Mouse (Mus musculus) liver, embryonic 11.5 days (tissue): ENCODE data around the gene Speg. TPM values are rescaled to one million over a fixed set of nuclear protein-coding genes. Genes with fewer than 3 reads are reported as not detected.

ENCODE experiments used
- ATAC-seq: fragments of 200-750 bp; cut with Nextera tagmentation; replicated peaks from 2 replicates; pipeline ENCODE4 v1.8.0; 2017; ENCODE audit warnings: moderate number of reproducible peaks, mild to moderate bottlenecking, moderate TSS enrichment, moderate library complexity; ENCODE audit not compliant: low FRiP score
- DNase-seq: peaks from one replicate; pipeline ENCODE4 v3.0.0-alpha.2; 2017; ENCODE audit warnings: low spot score
- H3K27ac ChIP-seq: fragments of 300-500 bp; sonication (generic); 2 replicates; pipeline ENCODE4 v1.5.1; 2014; ENCODE audit warnings: mild to moderate bottlenecking, low read depth, low read length, control low read depth
- H3K27me3 ChIP-seq: fragments of 300-500 bp; sonication (generic); replicated peaks from 2 replicates; pipeline ENCODE4 v1.6.1; 2014; ENCODE audit warnings: low read length, mixed read lengths; ENCODE audit not compliant: control insufficient read depth, insufficient read depth
- H3K36me3 ChIP-seq: fragments of 300-500 bp; sonication (generic); 2 replicates; pipeline ENCODE4 v1.6.1; 2014; ENCODE audit warnings: mild to moderate bottlenecking, low read length, moderate library complexity, mixed read lengths; ENCODE audit not compliant: control insufficient read depth, insufficient read depth
- H3K4me1 ChIP-seq: fragments of 300-500 bp; sonication (generic); replicated peaks from 2 replicates; pipeline ENCODE4 v1.6.1; 2014; ENCODE audit warnings: low read length, mixed read lengths; ENCODE audit not compliant: control insufficient read depth, insufficient read depth
- H3K4me2 ChIP-seq: fragments of 300-500 bp; sonication (generic); 2 replicates; pipeline ENCODE4 v1.6.1; 2014; ENCODE audit warnings: mild to moderate bottlenecking, control low read depth, moderate library complexity
- H3K4me3 ChIP-seq: fragments of 300-500 bp; sonication (generic); 2 replicates; pipeline ENCODE4 v1.5.1; 2014; ENCODE audit warnings: low read depth, low read length, control low read depth
- H3K9ac ChIP-seq: fragments of 300-500 bp; sonication (generic); 2 replicates; pipeline ENCODE4 v1.6.1; 2014; ENCODE audit warnings: low read depth, low read length, control low read depth
- H3K9me3 ChIP-seq: fragments of 300-500 bp; sonication (generic); 2 replicates; pipeline ENCODE4 v1.6.1; 2016; ENCODE audit warnings: low read length, inconsistent platforms, mixed read lengths; ENCODE audit not compliant: control insufficient read depth
- WGBS: fragments of 180-500 bp; shearing (Covaris S2); extraction: QIAGEN DNeasy Blood & Tissue Kit; methylation state at CpG from one replicate; pipeline ENCODE4 v1.1.7; 2014; 5-methylcytosine and 5-hydroxymethylcytosine counted together
- polyA plus RNA-seq: library from polyadenylated mRNA; unstranded; fragments of >200 nt; fragmentation: Nextera tagmentation; extraction: Ambion mirVana; gene quantifications from 2 replicates; pipeline ENCODE4 v1.2.1, GENCODE M21; 2014

The Speg gene
- polyA plus RNA-seq, 1 experiment from 2014 or later: 32.3 TPM

DNA sequence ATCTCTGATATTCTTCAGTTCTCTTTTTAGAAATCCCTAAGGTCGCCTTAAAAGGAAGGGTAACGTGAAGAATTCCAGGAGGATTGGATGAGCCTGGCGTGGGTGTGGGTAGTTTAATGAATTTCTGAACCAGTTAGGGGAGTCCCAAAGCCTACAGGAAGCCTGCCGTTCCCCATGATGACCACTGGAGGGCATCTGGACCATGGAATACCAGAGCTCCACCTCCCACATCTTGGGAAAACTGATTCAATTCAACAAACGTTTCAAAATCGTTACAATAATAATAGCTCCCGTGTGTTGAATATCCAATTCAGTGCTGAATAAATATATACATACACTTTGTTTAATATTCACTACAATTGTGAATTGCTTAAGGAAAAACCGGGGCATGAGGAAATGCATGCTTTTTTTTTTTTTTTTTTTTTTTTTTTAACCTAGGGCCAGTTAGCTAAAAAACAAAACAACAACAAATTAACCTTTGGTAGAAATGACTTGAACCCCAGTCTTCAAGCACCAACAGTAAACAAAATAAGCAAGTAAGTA is 32.2 kb upstream of the Speg start:
- WGBS: 3% methylated on average over 8 of the region's 8 CpGs
- ATAC-seq (no peak), DNase-seq (no peak)
- no peak overlapping the region for H3K4me3 ChIP-seq
- peaks cover 7% of the 10 kb centered on the region; the same call in 1 of the 2 replicates for H3K4me1 ChIP-seq
- H3K27me3 ChIP-seq: peaks cover 31% of the 10 kb centered on the region
- H3K36me3 ChIP-seq: no peaks in the 10 kb centered on the region
- no peak overlapping the region for H3K9ac ChIP-seq
- no peaks in the 10 kb centered on the region for H3K9me3 ChIP-seq
- no peak overlapping the region for H3K27ac ChIP-seq
- no peak overlapping the region for H3K4me2 ChIP-seq

GRCm38 (mm10) chr1:75344291-75345035 is 30.6 kb upstream of the Speg start:
- no peaks in the 10 kb centered on the region for H3K36me3 ChIP-seq
- H3K4me3 ChIP-seq: no peak overlapping the region
- no peak overlapping the region for H3K9ac ChIP-seq
- H3K4me2 ChIP-seq: no peak overlapping the region
- ATAC-seq (peak; percentile 10; the same call in 1 of the 2 replicates), DNase-seq (no peak)
- no peaks in the 10 kb centered on the region for H3K9me3 ChIP-seq
- peak overlapping the region; percentile 43; the same call in 1 of the 2 replicates for H3K27ac ChIP-seq
- H3K27me3 ChIP-seq: peaks cover 31% of the 10 kb centered on the region
- WGBS: 11% methylated on average over 15 of the region's 15 CpGs
- peaks cover 7% of the 10 kb centered on the region; the same call in 1 of the 2 replicates for H3K4me1 ChIP-seq

DNA sequence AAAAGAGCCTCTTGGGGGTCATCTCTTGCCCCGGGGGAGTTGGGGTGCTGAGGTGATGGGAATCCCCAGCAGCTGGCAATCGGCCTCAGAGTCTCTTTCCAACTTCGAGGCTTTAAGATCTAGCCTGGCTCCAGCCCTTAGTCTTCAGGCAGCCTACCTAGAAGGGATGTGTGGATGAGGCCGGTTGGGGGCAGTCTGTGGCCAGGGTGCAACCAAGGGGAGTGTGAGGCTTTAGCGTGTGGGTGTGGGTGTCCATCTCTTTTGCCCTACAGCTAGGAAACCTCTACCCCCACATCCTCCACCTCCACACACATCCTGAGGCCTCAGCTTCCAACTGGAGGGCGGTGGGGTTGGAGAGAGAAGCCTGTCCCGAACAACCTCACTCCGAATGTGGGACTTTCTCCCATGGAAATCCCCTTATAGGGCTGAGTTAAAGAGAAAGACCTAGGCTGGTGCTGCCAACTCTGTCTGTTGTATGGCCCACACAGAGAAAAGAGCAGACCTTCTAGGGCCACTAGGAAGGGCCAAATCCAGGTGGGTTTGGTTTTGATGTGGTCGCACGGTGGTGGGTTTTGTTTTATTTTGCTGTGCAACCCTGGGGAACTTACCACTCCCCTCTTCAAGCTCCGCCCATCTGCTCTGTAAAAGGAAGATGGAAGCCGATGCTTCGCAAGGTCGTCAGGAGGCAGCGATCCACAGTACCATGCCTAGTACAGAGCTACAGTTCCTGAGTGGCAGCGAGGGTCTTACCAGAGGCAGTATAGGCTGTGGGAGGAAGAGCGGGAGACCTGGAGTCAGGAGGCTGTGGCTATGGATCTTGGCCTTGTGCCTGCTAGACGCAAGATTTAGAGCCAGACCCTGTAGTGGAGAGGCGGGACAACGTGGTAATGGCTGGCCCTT is 29.8 kb upstream of the Speg start:
- Histone ChIP-seq H3K27me3 (peaks cover 28% of the 10 kb centered on the region), H3K4me1 (peaks cover 7% of the 10 kb centered on the region; the same call in 1 of the 2 replicates), H3K4me3 (no peak overlapping the region), H3K9me3 (no peaks in the 10 kb centered on the region), H3K36me3 (no peaks in the 10 kb centered on the region), H3K4me2 (no peak overlapping the region), H3K27ac (peak overlapping the region; percentile 28; the same call in 1 of the 2 replicates), H3K9ac (no peak overlapping the region)
- DNase-seq (no peak), ATAC-seq (no peak)
- WGBS: 36% methylated on average over 20 of the region's 20 CpGs

GRCm38 (mm10) chr1:75347279-75347678 is 27.8 kb upstream of the Speg start:
- H3K9ac ChIP-seq: no peak overlapping the region
- no peak overlapping the region for H3K4me2 ChIP-seq
- no peaks in the 10 kb centered on the region for H3K9me3 ChIP-seq
- no peak for DNase-seq
- no peaks in the 10 kb centered on the region for H3K36me3 ChIP-seq
- H3K27ac ChIP-seq: no peak overlapping the region
- peaks cover 7% of the 10 kb centered on the region; the same call in 1 of the 2 replicates for H3K4me1 ChIP-seq
- no peak overlapping the region for H3K4me3 ChIP-seq
- no peak for ATAC-seq
- 73% methylated on average over 5 of the region's 5 CpGs for WGBS
- H3K27me3 ChIP-seq: peaks cover 24% of the 10 kb centered on the region

GRCm38 (mm10) chr1:75349275-75349674 is 25.8 kb upstream of the Speg start:
- H3K4me1 ChIP-seq: peaks cover 7% of the 10 kb centered on the region; the same call in 1 of the 2 replicates
- peaks cover 18% of the 10 kb centered on the region for H3K27me3 ChIP-seq
- no peak overlapping the region for H3K27ac ChIP-seq
- H3K4me2 ChIP-seq: no peak overlapping the region
- no peak overlapping the region for H3K4me3 ChIP-seq
- DNase-seq (no peak), ATAC-seq (no peak)
- WGBS: 49% methylated on average over 5 of the region's 5 CpGs
- H3K36me3 ChIP-seq: no peaks in the 10 kb centered on the region
- no peak overlapping the region for H3K9ac ChIP-seq
- H3K9me3 ChIP-seq: no peaks in the 10 kb centered on the region

DNA sequence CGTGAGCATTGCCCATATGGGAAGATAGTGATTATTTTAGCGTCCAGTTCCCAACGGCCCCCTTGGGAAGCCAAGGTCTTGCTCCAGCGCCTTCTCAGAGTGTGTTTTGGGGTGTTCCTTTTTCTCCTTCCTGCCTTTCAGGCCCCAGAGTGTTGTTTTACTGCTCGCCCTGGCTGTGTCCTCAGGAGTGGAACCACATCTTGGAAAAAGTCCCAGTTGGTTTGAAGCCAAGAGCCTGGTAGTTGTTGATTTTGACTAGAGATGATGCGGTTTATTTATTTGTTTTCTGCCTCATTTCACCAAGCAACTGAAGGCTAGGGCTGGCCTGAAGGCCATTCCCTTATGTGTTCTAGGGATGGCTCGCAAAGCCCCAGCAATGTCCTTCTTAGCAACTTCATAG is 17.8 kb upstream of the Speg start:
- H3K36me3 ChIP-seq: no peaks in the 10 kb centered on the region
- WGBS: 82% methylated on average over 7 of the region's 7 CpGs
- H3K9me3 ChIP-seq: no peaks in the 10 kb centered on the region
- no peak overlapping the region for H3K9ac ChIP-seq
- H3K27me3 ChIP-seq: peaks cover 39% of the 10 kb centered on the region
- no peak for DNase-seq
- no peaks in the 10 kb centered on the region; the same call in 1 of the 2 replicates for H3K4me1 ChIP-seq
- H3K27ac ChIP-seq: no peak overlapping the region
- no peak overlapping the region for H3K4me2 ChIP-seq
- no peak overlapping the region for H3K4me3 ChIP-seq
- ATAC-seq: no peak

GRCm38 (mm10) chr1:75358009-75358408 is 17.1 kb upstream of the Speg start:
- peaks cover 46% of the 10 kb centered on the region for H3K27me3 ChIP-seq
- DNase-seq (no peak), ATAC-seq (no peak)
- H3K36me3 ChIP-seq: no peaks in the 10 kb centered on the region
- H3K4me1 ChIP-seq: no peaks in the 10 kb centered on the region; the same call in 1 of the 2 replicates
- H3K4me3 ChIP-seq: no peak overlapping the region
- no peak overlapping the region for H3K9ac ChIP-seq
- H3K9me3 ChIP-seq: no peaks in the 10 kb centered on the region
- H3K4me2 ChIP-seq: no peak overlapping the region
- H3K27ac ChIP-seq: no peak overlapping the region
- 76% methylated on average over 4 of the region's 4 CpGs for WGBS

GRCm38 (mm10) chr1:75359346-75359745 is 15.8 kb upstream of the Speg start:
- H3K4me3 ChIP-seq: no peak overlapping the region

More at GRCm38 (mm10) chr1:75359346-75359745, 15.8 kb upstream of the Speg start:
- H3K27me3 ChIP-seq: peaks cover 46% of the 10 kb centered on the region
- no peaks in the 10 kb centered on the region for H3K9me3 ChIP-seq
- no peak overlapping the region for H3K4me2 ChIP-seq
- H3K9ac ChIP-seq: no peak overlapping the region
- ATAC-seq (no peak), DNase-seq (no peak)
- WGBS: 61% methylated on average over 13 of the region's 13 CpGs
- no peaks in the 10 kb centered on the region for H3K36me3 ChIP-seq
- no peaks in the 10 kb centered on the region; the same call in 1 of the 2 replicates for H3K4me1 ChIP-seq
- no peak overlapping the region; the same call in 1 of the 2 replicates for H3K27ac ChIP-seq
